Mouse (Mus musculus): ENCODE data around the gene Capn15.

- TF ChIP-seq EP300 (IDR thresholded peaks at IDR 0.05; ENCODE audit: low read depth) (no peak), CTCF (IDR thresholded peaks at IDR 0.05; ENCODE audit: low read depth) (no peak)
These were observed 26.7 kb downstream of the Capn15 start for GRCm38 (mm10) chr17:25958771-25959494.
